Mouse (Mus musculus) forelimb bud, embryonic 11.5 days (tissue): Measurements from ENCODE around the gene Kcp.
A peak's percentile ranks its signal among the peaks of the same experiment; 100 is the strongest.

Experiments
- DNase-seq: peaks from one replicate; pipeline ENCODE4 v3.0.0-alpha.2; 2012; ENCODE audit warnings: low read depth, low spot score

Gene Kcp

DNA sequence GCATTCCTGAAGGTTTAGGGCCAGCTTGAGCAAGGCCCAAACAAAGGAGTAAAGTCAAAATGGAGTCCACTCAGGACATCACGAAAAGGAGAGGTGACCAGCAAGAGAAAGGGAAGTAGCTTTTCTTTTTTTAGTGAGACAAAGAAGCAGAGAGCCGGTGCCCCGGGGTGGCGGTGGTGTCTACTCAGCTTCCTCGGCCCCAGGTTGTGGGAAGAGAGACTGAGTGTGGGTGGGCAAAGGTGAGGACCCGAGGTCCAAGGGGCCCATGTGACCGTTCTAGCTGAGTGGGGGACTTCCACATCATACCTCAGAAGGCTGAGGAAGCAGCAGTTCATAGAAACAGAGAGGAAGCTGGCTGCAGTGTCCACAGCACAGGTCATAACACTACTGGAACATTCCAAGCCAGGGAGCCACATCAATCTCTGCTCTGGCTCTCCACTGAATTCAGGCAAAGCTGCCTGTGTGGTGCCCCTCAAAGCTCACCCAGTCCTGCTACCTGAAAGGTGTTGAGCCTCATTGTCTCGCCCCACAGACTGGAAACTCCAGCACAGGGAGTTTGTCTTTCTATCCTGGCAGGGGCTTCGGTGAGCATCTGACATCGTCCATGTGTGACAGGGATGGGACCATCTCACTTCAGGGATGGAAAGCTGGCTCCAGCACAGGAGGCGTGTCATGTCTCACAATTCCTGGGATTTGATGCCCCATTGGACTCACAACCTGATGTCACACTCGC lies 15.7 kb upstream of the Kcp start:
- no peak for DNase-seq

DNA sequence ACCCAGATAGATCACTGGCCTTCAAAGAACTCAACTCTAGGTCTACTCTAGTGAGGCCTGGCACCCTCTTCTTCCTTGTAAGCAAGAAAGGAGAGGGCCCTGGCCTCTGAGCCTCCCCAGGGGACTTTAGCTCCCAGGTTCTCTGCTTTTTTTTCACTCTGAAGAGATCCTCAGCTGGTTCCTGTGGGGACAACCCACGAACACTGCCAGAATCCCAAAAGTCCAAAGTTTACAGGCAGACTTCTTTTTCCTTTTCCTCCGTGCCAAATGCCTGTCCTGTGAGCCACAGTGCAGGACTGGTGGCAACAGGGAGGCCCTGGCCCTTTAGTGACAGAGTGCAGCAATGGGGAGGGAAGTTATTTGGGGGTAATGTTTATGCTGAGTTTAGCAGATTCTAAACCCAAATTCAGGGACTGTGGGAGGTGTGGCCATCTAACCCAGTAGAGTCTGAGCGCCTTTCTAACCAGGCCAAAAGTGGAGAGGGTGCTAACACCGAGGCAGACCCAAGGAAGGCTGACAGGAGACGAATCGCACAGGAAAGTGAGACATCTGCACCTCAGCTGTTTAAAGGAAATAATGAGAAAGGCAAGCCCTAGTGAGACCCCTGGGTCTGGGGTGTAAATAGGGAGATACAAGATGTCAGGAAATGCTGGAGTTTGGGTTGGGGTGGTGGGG lies 15.0 kb upstream of the Kcp start:
- no peak for DNase-seq

DNA sequence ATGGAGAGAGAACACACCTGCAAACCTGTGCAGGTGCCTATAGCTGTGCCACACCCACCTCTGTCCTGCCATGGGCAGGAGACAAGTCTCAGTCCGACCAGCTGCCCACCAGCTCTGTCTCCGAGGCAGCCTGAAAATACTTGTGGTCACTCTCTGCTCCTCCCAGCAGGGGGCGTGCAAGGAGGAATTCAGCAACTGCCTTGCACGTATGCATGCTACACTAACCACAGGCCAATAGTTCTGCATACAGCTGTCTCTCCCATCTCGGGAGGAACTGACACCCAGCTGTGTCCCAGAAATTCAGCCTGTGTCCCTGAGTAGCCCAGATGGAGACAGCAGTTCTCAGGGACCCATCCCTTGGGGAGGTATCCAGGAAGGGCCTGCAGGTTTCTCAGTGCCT lies 9.4 kb upstream of the Kcp start:
- peak; percentile 73 for DNase-seq

DNA sequence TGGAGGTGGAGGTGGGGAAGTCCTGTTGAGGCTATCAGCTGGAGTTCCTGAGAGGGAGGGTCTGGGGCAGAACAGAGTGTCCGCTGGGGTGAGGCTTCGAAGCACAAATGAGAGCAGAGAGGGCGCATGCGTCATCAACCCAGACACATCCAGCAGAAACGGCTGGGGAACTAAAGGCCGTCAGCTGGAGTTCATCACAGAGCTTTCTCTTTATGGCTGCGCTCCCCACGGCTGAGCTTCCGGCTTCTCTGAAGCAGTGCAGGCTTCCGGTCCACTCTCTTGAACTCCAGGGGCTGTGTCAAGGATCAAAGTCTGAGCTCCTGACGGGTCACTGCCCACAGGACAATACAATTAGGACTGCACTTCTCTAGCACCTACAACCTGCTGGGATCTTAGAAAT lies 5.5 kb upstream of the Kcp start:
- peak; percentile 87 for DNase-seq

DNA sequence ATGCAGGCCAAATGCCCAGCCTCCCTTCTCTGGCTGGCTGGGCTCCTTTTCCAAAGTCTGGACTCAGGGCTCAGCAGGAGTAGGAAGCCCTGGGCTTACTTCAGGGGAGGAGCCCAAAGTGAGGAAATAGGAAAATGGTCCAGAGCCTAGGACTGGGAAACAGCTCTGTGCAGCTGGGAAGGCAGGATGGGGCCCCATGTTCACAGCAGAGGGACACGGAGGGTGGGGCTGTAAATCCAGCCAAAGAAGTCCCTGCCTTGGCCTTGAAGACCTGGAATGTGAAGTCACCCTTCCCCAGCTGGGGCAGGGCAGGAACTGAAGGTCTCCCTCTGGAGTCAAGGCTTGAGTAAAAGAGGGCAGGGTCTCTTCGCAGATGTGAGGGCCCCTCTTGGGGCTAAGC lies 1.3 kb upstream of the Kcp start:
- DNase-seq = no peak

DNA sequence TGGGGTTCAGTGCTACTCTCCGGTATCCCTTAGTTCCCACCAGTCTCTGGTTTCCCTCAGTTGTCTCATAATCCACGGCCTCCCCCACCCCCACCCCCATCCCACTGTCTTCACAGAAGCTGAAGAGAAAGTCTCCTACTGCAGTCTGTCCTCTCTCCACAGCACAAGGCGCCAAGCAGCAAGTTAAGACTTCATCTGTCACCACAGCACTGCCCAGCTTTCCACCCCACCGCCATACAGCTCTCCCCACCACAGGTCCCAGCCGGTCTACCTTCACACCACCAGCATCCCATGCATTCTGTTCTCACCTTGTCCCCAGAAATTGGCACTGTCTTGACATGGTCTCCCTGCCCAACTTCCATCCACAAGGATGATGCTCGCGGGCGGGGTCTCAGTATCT lies 918 bp downstream of the Kcp start:
- DNase-seq = no peak

DNA sequence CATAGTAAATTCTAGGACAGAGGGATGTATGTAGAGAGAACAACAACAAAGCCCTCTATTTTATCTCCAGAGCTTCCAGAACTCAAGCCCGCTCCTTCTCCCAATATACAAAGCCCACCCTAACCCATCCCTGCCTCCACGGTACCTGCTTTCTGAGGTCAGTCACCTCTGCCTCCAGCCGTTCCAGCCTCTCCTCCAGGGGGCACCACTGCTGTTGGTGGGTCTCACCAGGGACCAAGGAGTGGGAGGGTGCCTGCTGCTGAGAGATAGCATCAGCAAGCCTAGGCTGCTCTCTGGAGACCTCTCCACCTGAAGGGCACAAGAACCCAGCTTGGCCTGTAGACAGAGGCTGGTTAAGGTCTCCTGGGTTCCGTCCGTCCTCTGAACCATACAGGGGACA lies 2.3 kb downstream of the Kcp start:
- DNase-seq = no peak

DNA sequence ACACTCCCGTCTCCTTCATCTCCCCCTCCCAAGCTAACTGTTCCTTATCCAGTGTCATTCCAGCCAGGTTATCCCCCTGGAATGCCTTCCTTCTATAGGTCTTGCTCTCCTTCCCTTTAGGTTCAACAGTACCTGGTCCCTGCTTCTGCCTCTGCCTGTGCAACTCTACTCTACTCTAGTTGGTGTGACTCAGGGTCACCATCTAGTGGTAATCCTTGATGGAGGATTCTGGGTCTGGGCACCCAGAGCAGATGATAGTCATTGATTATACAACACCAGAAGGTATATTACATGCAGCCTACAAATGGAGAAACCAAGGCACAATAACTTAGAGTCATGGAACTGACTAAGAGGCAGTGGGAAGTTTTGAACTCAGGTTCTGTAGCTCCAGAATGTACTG lies 6.2 kb downstream of the Kcp start:
- DNase-seq = no peak

DNA sequence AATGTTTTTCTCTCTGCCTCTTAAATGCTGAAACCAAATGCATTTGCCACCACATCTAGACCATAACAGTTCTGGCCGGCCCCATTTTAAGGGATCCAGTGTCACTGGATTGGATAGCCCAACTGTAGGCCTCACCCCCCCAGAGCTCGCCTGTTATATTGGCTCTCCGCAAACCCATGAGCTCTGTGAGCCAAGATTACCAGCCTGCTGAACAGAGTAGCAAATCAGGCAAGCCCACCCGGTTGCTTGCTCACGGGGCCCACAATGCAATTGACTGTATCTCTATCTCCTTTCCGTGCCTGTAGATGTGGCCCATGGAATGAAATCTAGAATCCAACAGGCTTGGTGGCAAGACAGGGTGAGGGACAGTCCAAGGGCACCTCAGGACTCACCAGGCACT lies 6.9 kb downstream of the Kcp start:
- DNase-seq = no peak

DNA sequence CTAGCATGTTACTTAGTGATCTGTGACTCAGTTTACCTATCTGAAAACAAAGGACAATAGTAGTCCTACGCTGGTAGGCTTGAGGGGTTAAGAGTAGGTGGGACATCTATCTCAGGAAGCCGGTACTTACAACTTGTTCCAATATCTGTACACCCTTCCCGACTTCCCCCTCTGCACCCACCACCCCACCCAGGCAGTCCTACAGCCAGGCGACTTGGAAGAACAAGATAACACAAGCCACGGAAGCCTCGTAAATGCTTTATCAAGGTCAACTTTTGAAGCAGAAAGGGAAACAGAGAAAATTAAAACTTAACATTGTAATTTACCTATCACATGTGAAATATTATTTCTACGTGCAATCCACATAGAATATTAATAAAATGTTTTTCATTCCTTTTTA lies 7.6 kb downstream of the Kcp start:
- DNase-seq = no peak

DNA sequence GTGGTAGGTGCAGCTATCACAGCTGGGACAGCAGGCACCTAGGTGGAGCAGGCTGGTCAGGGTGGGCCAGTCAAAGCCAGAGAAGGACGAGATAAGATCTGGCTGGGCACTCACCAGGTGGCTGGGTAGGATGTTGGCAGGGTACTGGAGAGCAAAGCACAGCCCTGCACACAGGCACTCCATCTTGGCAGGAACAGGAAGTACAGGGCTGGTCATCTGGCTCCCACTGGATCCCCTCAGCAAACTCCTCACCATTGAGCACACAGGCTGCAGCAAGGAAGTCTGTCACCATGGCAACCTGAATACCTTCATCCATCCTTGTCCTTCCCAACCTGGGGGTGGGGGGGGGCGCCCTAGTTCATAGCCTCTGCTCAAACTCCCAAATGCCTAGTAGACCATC lies 10.0 kb downstream of the Kcp start:
- no peak for DNase-seq

DNA sequence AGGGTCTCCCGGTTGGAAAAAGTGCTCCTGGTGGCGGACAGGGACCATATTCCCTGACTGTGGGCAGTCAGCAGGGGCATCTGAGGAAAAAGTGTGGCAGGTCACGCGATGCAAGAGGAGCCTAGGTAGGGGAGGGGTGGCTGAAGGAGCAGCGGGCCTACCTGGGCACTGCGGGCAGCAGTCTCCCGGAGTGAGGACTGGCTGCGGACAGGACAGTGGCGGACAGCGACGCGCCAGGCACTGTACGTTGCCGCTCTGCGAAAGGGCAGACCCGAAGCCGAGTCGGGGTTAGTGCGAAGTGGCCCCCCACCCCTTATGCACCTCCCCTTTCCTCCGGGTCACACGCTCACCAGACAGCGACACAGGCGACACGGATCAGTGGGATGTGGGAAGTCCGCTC lies 11.5 kb downstream of the Kcp start:
- no peak for DNase-seq

DNA sequence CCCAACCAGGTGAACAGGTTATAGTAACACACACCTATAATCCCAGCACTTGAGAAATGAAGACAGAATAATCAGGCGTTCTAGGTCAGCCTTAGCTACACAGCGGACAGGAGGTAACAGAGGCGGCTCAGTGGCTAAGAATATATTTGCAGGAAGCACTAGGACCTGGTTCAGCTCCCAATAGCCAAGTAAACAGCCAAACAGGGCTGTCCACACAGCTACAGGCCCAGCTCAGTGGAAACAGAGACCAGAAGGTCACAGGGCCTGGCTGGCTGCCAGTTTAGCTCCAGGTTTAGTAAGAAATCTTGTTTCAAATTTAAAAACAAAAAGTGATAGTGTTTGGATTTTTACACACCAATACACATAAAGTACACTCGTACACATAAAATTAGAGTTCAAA lies 13.7 kb downstream of the Kcp start:
- DNase-seq = no peak

DNA sequence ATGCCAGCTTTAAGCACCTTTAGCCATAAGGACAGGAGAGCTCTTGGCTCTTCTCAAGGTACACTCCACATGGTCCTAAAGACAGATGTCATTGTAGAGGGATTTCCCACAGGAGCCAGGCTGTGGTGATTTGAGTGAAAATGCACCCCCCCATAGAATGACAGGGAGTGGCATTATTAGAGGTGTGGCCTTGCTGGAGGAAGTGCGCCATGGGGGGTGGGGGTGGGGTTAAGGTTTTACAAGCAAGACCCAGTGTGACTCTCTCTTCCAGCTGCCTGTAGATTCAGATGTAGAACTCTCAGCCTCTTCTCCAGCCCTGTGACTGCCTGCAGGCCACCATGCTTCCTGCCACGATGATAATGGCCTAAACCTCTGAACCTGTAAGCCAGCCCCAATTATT lies 21.8 kb downstream of the Kcp start:
- DNase-seq = no peak

DNA sequence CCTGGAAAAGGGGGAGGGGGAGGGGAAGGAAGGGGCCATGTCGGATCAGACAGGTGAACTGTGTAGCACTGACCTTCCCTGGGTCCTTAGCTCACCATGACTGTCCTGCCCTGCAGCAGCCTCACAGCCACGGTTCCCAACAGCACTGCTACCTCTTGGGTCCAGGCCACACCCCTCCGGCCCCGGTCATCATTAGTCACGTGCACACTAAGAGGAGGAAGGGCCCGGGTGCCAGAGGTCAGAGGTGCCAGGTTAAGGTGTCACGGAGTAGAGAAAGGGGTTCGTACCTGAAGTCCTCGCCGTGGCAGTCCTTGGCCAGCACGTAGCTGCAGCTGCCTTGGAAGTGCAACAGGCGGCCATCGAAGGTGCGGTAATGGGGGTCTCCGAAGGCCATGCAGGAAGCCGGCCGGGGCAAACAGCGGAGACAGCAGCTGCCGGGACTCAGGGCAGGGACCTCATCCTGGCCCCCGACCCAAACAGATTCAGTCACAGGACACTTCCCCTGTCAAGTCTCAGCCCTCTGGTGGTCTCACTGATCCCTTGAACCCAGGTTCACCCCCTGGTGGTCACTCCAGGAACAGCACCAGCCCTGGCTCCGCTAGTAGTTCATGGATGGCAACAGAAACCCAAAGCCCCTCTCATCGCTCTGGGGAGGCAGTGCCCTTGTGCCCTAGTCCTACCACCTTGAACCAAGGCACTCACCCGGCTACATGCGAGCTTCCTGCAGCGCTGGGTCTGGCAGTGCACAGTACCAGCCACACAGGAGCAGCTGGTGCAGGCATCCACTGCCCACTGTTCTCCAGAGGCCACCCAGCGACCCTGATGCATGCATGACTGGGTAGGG lies 22.8 kb downstream of the Kcp start:
- DNase-seq = peak; percentile 81

DNA sequence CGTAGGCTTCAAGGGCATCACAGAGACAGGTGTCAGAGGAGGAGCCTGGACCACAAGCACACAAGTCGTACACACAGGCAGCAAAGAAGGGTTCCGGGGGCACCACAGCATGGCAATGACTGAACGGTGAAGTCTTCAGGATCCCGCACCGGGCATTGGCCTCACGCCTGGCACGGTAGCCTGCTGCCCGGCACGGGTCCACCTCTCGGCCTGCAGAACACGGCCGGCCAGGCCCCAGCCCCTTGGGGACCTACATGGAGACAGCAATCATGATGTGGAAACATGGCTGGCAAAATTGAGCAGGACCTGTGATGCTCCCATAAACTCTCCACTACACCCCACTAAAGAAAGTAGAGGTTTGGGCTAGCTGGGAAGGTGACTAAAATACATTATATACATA lies 25.1 kb downstream of the Kcp start:
- no peak for DNase-seq

DNA sequence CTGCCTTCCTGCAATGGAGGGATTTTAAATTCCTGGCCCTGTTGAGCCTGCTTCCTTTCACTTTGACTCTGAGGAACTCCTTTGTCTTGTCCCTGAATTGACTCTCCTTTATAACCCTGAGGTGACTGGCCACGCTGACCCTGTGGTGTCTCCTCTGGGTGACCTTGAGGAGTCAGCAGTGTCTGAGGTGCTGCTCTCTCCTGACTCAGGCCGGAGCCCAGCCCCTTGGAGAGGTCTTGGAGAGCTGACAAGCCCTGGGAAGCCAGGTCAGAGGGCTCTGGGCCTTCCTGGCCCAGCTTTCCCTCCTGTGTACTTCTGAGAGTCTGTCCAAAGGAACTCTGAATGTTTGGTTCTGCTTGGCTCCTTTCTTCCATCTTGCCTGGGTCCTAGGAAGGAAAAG lies 33.0 kb downstream of the Kcp start:
- DNase-seq = no peak

DNA sequence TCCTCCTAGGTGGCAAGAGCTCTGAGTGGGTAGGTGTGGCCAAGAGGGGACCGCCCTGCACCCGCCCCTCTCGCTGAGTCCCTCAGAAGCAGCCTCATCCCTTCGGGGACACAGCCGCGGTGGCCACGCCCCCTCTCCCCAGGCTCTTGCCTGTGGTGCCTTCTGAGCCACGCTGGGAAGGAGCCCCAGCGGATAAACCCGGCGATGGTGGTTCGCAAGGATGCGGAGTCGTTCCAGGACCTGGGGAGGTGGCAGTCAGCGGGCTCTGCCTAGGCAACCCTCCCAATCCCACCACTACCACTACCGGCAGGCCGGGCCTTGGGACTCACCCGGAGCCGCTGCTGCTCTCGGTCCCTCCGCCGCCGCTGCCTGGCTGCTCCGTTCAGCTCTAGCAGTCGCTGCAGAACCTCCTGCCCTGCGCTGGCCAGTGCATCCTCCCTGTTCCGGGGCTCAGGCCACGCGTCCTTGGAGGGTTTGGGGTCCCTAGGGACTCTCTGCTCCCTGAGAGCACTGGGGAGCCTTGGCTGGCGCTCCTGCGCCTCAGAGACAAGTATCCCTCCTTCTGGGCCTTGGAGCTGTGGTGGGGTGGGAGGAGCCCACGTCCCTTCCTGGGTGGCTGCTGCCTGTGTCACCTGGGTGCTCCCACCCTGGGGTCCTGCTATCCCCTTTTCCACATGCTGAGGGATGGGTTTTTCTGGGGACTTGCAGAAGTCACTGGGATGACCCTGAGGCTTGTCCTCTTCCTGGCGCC lies 33.6 kb downstream of the Kcp start:
- peak; percentile 77 for DNase-seq

DNA sequence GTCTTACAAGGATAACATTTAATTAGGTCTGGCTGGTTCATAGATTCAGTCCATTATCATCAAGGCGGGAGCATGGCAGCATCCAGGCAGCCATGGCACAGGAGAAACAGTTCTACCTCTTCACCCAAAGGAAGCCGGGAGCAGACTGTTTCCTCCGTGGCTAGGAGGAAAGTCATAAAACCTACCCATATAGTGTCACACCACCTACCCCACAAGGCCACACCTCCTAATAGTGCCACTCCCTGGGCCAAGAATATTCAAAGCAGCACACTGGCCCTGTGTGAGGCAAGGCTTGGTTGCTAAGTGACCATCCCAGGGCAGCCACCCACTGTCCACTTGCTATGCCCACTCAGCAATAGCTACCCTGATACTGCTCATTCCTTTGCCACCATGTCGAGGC lies 36.6 kb downstream of the Kcp start, which contains the start of gene Atp6v1fnb:
TSS of gene Atp6v1fnb (plus strand) at position 301 of the 400 bp plus-strand sequence.
- no peak for DNase-seq

DNA sequence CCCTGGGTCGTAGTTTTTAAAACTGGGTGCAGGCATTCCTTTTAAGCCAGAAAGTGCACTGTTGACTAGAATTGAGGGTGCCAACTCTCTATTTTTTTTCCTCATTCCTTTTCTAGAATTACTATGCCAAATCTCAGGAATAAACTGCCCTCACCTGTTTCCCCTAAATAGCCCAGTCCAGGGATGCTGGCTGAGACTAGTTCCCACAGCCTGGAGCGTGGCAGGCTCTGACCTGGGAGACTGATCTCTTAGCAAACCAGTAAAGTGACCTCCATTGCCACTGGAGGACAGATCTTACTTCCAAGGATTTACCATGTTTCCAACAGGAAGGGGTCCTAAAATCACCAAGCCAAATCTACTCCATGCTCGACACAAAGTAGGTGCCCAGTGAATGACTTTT lies 38.9 kb downstream of the Kcp start:
- no peak for DNase-seq

DNA sequence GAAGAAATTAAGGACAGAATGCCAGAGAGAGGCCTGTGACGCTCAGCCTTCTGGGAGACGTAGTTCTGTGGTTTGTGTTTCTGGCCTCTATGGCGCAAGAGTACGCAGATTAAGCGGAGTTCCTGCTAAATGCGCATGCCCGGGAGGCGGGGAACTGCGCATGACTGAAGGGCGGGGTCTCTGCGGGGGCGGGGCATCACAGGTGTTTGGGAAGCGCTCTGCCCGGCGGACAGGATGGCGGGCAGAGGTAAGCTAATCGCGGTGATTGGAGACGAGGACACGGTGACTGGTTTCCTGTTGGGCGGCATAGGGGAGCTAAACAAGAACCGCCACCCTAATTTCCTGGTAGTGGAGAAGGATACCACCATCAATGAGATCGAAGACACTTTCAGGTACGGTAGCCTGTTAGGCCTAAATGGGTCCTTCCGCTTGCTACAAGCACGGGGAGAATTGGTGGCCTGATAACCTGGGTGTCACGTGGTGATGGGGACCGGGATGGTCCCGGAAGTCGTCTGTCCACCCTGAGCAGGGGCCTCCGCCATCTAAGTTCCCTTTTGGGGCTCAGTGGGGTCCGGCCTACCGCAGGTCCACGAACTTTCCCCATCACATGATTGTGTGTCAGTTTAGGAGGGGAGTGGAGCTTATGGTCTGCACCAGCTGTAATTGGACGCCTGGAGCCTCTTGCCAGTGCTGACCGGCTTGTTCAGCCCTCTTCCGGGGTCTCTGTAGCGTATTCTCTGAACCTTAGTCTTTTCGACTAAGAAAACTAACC lies 40.0 kb downstream of the Kcp start, which contains the start of gene Atp6v1f:
TSS of gene Atp6v1f (plus strand) at position 136 of the 772 bp plus-strand sequence.
- DNase-seq = peak; percentile 95
